Mouse (Mus musculus) MEL (cell line): ENCODE results near the gene Olfr107. TPM values are rescaled to one million over a fixed set of nuclear protein-coding genes. Genes with fewer than 3 reads are reported as not detected.

ENCODE experiments used
- DNase-seq: peaks from one replicate; pipeline ENCODE4 v3.0.0; 2011; ENCODE audit warnings: low read depth, low spot score
- H3K27ac ChIP-seq: 2 replicates; pipeline ENCODE4 v1.5.1; 2012; ENCODE audit warnings: low read depth, mild to moderate bottlenecking, control low read depth, low read length, moderate library complexity; ENCODE audit not compliant: control insufficient read depth
- H3K27me3 ChIP-seq, 2 experiments: fragments of 150-350 bp in 1 of 2; sonication (generic) in 1 of 2; 2 replicates each; pipeline ENCODE4 v1.6.1; 2012; ENCODE audit warnings: low read length in 2 of 2, mild to moderate bottlenecking in 2 of 2, improper control_type of control experiment in 1 of 2, moderate library complexity in 1 of 2; ENCODE audit not compliant: insufficient read depth in 2 of 2, control insufficient read depth in 1 of 2
- H3K36me3 ChIP-seq, 2 experiments: 2 replicates each; pipeline ENCODE4 v1.6.1; 2012 to 2014; ENCODE audit warnings: low read length in 2 of 2, improper control_type of control experiment in 1 of 2, inconsistent platforms in 1 of 2, mild to moderate bottlenecking in 1 of 2; ENCODE audit not compliant: insufficient read depth in 2 of 2, control insufficient read depth in 1 of 2
- H3K4me1 ChIP-seq, 2 experiments: fragments of 150-350 bp in 1 of 2; sonication (generic) in 1 of 2; 2 replicates each; pipeline ENCODE4 v1.6.1; 2012; ENCODE audit warnings: low read length in 2 of 2, improper control_type of control experiment in 1 of 2, mild to moderate bottlenecking in 1 of 2; ENCODE audit not compliant: insufficient read depth in 2 of 2, control insufficient read depth in 1 of 2
- H3K4me3 ChIP-seq, 2 experiments: fragments of 150-350 bp in 1 of 2; sonication (generic) in 1 of 2; 2 replicates each; pipeline ENCODE4 v1.5.1; 2012; ENCODE audit warnings: low read depth in 2 of 2, low read length in 2 of 2, mild to moderate bottlenecking in 2 of 2, moderate library complexity in 2 of 2, control low read depth in 1 of 2, improper control_type of control experiment in 1 of 2; ENCODE audit not compliant: control insufficient read depth in 1 of 2, insufficient read depth in 1 of 2
- H3K79me2 ChIP-seq: 2 replicates; pipeline ENCODE4 v1.6.1; 2012; ENCODE audit warnings: mild to moderate bottlenecking, low read length, moderate library complexity; ENCODE audit not compliant: control insufficient read depth, poor library complexity, insufficient read depth
- H3K9ac ChIP-seq: 2 replicates; pipeline ENCODE4 v1.6.1; 2012; ENCODE audit warnings: low read depth, mild to moderate bottlenecking, control low read depth, low read length, moderate library complexity; ENCODE audit not compliant: control insufficient read depth, poor library complexity, severe bottlenecking
- H3K9me3 ChIP-seq: fragments of 150-350 bp; sonication (generic); replicated peaks from 2 replicates; pipeline ENCODE4 v1.6.1; 2012; ENCODE audit warnings: mild to moderate bottlenecking, low read length, improper control_type of control experiment, moderate library complexity; ENCODE audit not compliant: insufficient read depth
- CTCF ChIP-seq, 3 experiments: IDR thresholded peaks in 2 of 3; conservative IDR thresholded peaks in 1 of 3; 2 replicates each; pipeline ENCODE4 v1.5.1; 2011 to 2012; ENCODE audit warnings: low read length in 3 of 3, low read depth in 2 of 3, mild to moderate bottlenecking in 2 of 3, improper control_type of control experiment in 1 of 3, inconsistent platforms in 1 of 3, mixed read lengths in 1 of 3, moderate library complexity in 1 of 3; ENCODE audit not compliant: control insufficient read depth in 1 of 3, insufficient read depth in 1 of 3, poor library complexity in 1 of 3, severe bottlenecking in 1 of 3
- SIN3A ChIP-seq: IDR thresholded peaks from 2 replicates; pipeline ENCODE4 v1.6.1; 2012; ENCODE audit warnings: low read length, improper control_type of control experiment, inconsistent platforms
- polyA plus RNA-seq, 2 experiments: library from polyadenylated mRNA; stranded (reverse) in 1 of 2; unstranded in 1 of 2; fragments of >175 nt in 1 of 2; fragments of >200 nt in 1 of 2; gene quantifications; 2 replicates each; pipeline versions ENCODE4 v1.2.1 to v1.2.4; 2012; ENCODE audit warnings: low replicate concordance in 2 of 2, low read depth in 1 of 2; ENCODE audit not compliant: insufficient read length in 2 of 2, insufficient read depth in 1 of 2, missing spikeins in 1 of 2
- total RNA-seq: library from RNA; depleted of rRNA; stranded (reverse); fragments of 300-350 nt; gene quantifications from 2 replicates; pipeline ENCODE4 v1.2.3, GENCODE M21; 2012; rRNA removed

The Olfr107 gene
- total and polyA plus RNA-seq, 3 experiments, result not detected

GRCm38 (mm10) chr17:37445180-37445579 is 46.2 kb downstream of the Olfr107 start, which contains the start of gene Olfr108:
Gene Olfr108 (plus strand): TSS chr17:37445480.
- no peak within 1 kb of the TSS for H3K9ac ChIP-seq
- DNase-seq, result no peak
- H3K27me3 ChIP-seq, result no peaks in the 10 kb centered on the region
- H3K27ac ChIP-seq, result no peak within 1 kb of the TSS
- no peak within 1 kb of the TSS for H3K4me3 ChIP-seq
- no peaks in the 10 kb centered on the region for H3K9me3 ChIP-seq
- no peaks in the 10 kb centered on the region for H3K79me2 ChIP-seq
- TF ChIP-seq CTCF (IDR thresholded peaks at IDR 0.05 in 2 of 3, conservative IDR thresholded peaks at IDR 0.05 in 1 of 3; ENCODE audit: control insufficient read depth in 1 of 3, insufficient read depth in 1 of 3, low read depth in 2 of 3, low read length in 3 of 3, poor library complexity in 1 of 3, severe bottlenecking in 1 of 3), result no peak
- no peak for TF ChIP-seq SIN3A
- H3K4me1 ChIP-seq, result no peaks in the 10 kb centered on the region
- no peaks in the 10 kb centered on the region for H3K36me3 ChIP-seq

Other genes with a start within 250 kb of the Olfr107 start
- not detected in 2 replicates for gene Olfr93, start 237.7 kb upstream of the Olfr107 start, total RNA-seq
- not detected for gene Olfr93, start 237.7 kb upstream of the Olfr107 start, polyA plus RNA-seq
- not detected in 2 replicates for gene Ubd, start 205.3 kb upstream of the Olfr107 start, total RNA-seq
- not detected for gene Ubd, start 205.3 kb upstream of the Olfr107 start, polyA plus RNA-seq
- gene Olfr94, start 198.2 kb upstream of the Olfr107 start, total RNA-seq, result not detected in 2 replicates
- not detected for gene Olfr94, start 198.2 kb upstream of the Olfr107 start, polyA plus RNA-seq
- gene Olfr95, start 186.1 kb upstream of the Olfr107 start, total RNA-seq, result not detected in 2 replicates
- not detected for gene Olfr95, start 186.1 kb upstream of the Olfr107 start, polyA plus RNA-seq
- not detected in 2 replicates for gene Olfr96, start 179.1 kb upstream of the Olfr107 start, total RNA-seq
- not detected for gene Olfr96, start 179.1 kb upstream of the Olfr107 start, polyA plus RNA-seq
- not detected in 2 replicates for gene Olfr97, start 161.9 kb upstream of the Olfr107 start, total RNA-seq
- not detected for gene Olfr97, start 161.9 kb upstream of the Olfr107 start, polyA plus RNA-seq
- not detected in 2 replicates for gene Olfr98, start 135.5 kb upstream of the Olfr107 start, total RNA-seq
- not detected for gene Olfr98, start 135.5 kb upstream of the Olfr107 start, polyA plus RNA-seq
- gene H2-M3, start 129.0 kb upstream of the Olfr107 start, total RNA-seq, result 4.6 and 4.7 TPM in 2 replicates
- 1 to 10 TPM in 1 of 2 experiments, not detected in 1; 1.1 TPM for gene H2-M3, start 129.0 kb upstream of the Olfr107 start, polyA plus RNA-seq
- not detected in 2 replicates for gene Olfr99, start 115.8 kb upstream of the Olfr107 start, total RNA-seq
- not detected for gene Olfr99, start 115.8 kb upstream of the Olfr107 start, polyA plus RNA-seq
- not detected in 2 replicates for gene Olfr101, start 94.9 kb upstream of the Olfr107 start, total RNA-seq
- not detected for gene Olfr101, start 94.9 kb upstream of the Olfr107 start, polyA plus RNA-seq
- not detected in 2 replicates for gene Olfr102, start 82.2 kb upstream of the Olfr107 start, total RNA-seq
- not detected for gene Olfr102, start 82.2 kb upstream of the Olfr107 start, polyA plus RNA-seq
- not detected in 2 replicates for gene Olfr103, start 59.5 kb upstream of the Olfr107 start, total RNA-seq
- not detected for gene Olfr103, start 59.5 kb upstream of the Olfr107 start, polyA plus RNA-seq
- gene Olfr104-ps, start 39.6 kb upstream of the Olfr107 start, total RNA-seq, result not detected in 2 replicates
- not detected for gene Olfr104-ps, start 39.6 kb upstream of the Olfr107 start, polyA plus RNA-seq
- gene Olfr105-ps, start 20.2 kb upstream of the Olfr107 start, total RNA-seq, result not detected in 2 replicates
- not detected for gene Olfr105-ps, start 20.2 kb upstream of the Olfr107 start, polyA plus RNA-seq
- not detected in 2 replicates for gene Olfr106-ps, start 8.8 kb upstream of the Olfr107 start, total RNA-seq
- gene Olfr106-ps, start 8.8 kb upstream of the Olfr107 start, polyA plus RNA-seq, result not detected
- gene Olfr108, start 46.3 kb downstream of the Olfr107 start, total RNA-seq, result not detected in 2 replicates
- not detected for gene Olfr108, start 46.3 kb downstream of the Olfr107 start, polyA plus RNA-seq
- not detected in 2 replicates for gene Olfr109, start 59.7 kb downstream of the Olfr107 start, total RNA-seq
- gene Olfr109, start 59.7 kb downstream of the Olfr107 start, polyA plus RNA-seq, result not detected
- not detected in 2 replicates for gene H2-M2, start 84.3 kb downstream of the Olfr107 start, total RNA-seq
- under 1 TPM in 1 of 2 experiments, not detected in 1; 0.88 TPM for gene H2-M2, start 84.3 kb downstream of the Olfr107 start, polyA plus RNA-seq
- not detected in 2 replicates for gene Olfr110, start 93.2 kb downstream of the Olfr107 start, total RNA-seq
- gene Olfr110, start 93.2 kb downstream of the Olfr107 start, polyA plus RNA-seq, result not detected
- not detected in 2 replicates for gene Olfr111, start 108.8 kb downstream of the Olfr107 start, total RNA-seq
- gene Olfr111, start 108.8 kb downstream of the Olfr107 start, polyA plus RNA-seq, result not detected
- not detected in 2 replicates for gene Olfr112, start 170.2 kb downstream of the Olfr107 start, total RNA-seq
- not detected for gene Olfr112, start 170.2 kb downstream of the Olfr107 start, polyA plus RNA-seq
- not detected in 2 replicates for gene Olfr113, start 178.4 kb downstream of the Olfr107 start, total RNA-seq
- gene Olfr113, start 178.4 kb downstream of the Olfr107 start, polyA plus RNA-seq, result not detected
- not detected in 2 replicates for gene Olfr114, start 193.5 kb downstream of the Olfr107 start, total RNA-seq
- gene Olfr114, start 193.5 kb downstream of the Olfr107 start, polyA plus RNA-seq, result not detected
- not detected in 2 replicates for gene Olfr115, start 227.9 kb downstream of the Olfr107 start, total RNA-seq
- not detected for gene Olfr115, start 227.9 kb downstream of the Olfr107 start, polyA plus RNA-seq
- gene Olfr116, start 228.0 kb downstream of the Olfr107 start, total RNA-seq, result not detected in 2 replicates
- not detected for gene Olfr116, start 228.0 kb downstream of the Olfr107 start, polyA plus RNA-seq